Mouse (Mus musculus): ENCODE results near the gene Sct.

- TF ChIP-seq POLR2A (IDR thresholded peaks at IDR 0.05; ENCODE audit: borderline replicate concordance, control insufficient read depth, low read depth, low read length) (no peak; the same call in 1 of the 2 replicates), CTCF (IDR thresholded peaks at IDR 0.05; ENCODE audit: control insufficient read depth, insufficient read depth, low read length) (no peak)
Observed at GRCm38 (mm10) chr7:141278766-141279590, at the start of gene Sct.

All from bone marrow, adult 2 months (tissue).